Mouse (Mus musculus): Measurements from ENCODE around the gene Disc1. TPM values are rescaled to one million over a fixed set of nuclear protein-coding genes. Genes with fewer than 3 reads are reported as not detected.

The Disc1 gene
- total RNA-seq, 2 experiments from 2014 or later, result 1.1 to 1.2 TPM

- ATAC-seq (replicated peaks; ENCODE audit: poor library complexity), result no peak
Observed at GRCm38 (mm10) chr8:125291932-125292717, 238.1 kb downstream of the Disc1 start.

- no peak for ATAC-seq (replicated peaks; ENCODE audit: poor library complexity)
Observed at GRCm38 (mm10) chr8:125292933-125293591, 239.1 kb downstream of the Disc1 start.

- ATAC-seq (replicated peaks; ENCODE audit: poor library complexity), result no peak
Observed at GRCm38 (mm10) chr8:125299248-125299647, 245.3 kb downstream of the Disc1 start.

- no peak for ATAC-seq (replicated peaks; ENCODE audit: poor library complexity)
Observed at GRCm38 (mm10) chr8:125301931-125302361, 248.0 kb downstream of the Disc1 start.

- ATAC-seq (replicated peaks; ENCODE audit: poor library complexity), result no peak
Observed at GRCm38 (mm10) chr8:125306665-125307064, 252.7 kb downstream of the Disc1 start.

- ATAC-seq (replicated peaks; ENCODE audit: poor library complexity), result no peak
Observed at GRCm38 (mm10) chr8:125309985-125310384, 256.0 kb downstream of the Disc1 start.

Other genes starting within 250 kb of the Disc1 start
- gene Gnpat, start 191.2 kb upstream of the Disc1 start, total RNA-seq (2015), result 108 and 116 TPM in 2 replicates
- gene Gnpat, start 191.2 kb upstream of the Disc1 start, total RNA-seq (2017), result 103 and 104 TPM in 2 replicates
- 29.7 and 35.7 TPM in 2 replicates for gene 2810004N23Rik, start 191.1 kb upstream of the Disc1 start, total RNA-seq (2015)
- 68.5 and 72.1 TPM in 2 replicates for gene 2810004N23Rik, start 191.1 kb upstream of the Disc1 start, total RNA-seq (2017)
- gene Exoc8, start 156.5 kb upstream of the Disc1 start, total RNA-seq (2015), result 7.9 and 8.7 TPM in 2 replicates
- gene Exoc8, start 156.5 kb upstream of the Disc1 start, total RNA-seq (2017), result 12.8 and 17.7 TPM in 2 replicates
- 15.7 and 19.1 TPM in 2 replicates for gene Sprtn, start 156.3 kb upstream of the Disc1 start, total RNA-seq (2015)
- gene Sprtn, start 156.3 kb upstream of the Disc1 start, total RNA-seq (2017), result 19.6 and 25.5 TPM in 2 replicates
- 30.2 and 32.0 TPM in 2 replicates for gene Egln1, start 104.9 kb upstream of the Disc1 start, total RNA-seq (2015)
- 21.9 and 25.0 TPM in 2 replicates for gene Egln1, start 104.9 kb upstream of the Disc1 start, total RNA-seq (2017)
- 52.7 and 57.6 TPM in 2 replicates for gene Tsnax, start 41.2 kb upstream of the Disc1 start, total RNA-seq (2015)
- 71.7 and 88.4 TPM in 2 replicates for gene Tsnax, start 41.2 kb upstream of the Disc1 start, total RNA-seq (2017)

Measured in megakaryocyte progenitor cell, adult 5-6 weeks (primary cell).